Mouse (Mus musculus) CD4-positive helper T cell, adult 2 months (primary cell): Measurements from ENCODE around the gene H2-Aa.

Experiments
- DNase-seq: peaks from one replicate; pipeline ENCODE4 v3.0.0-alpha.2; 2012; ENCODE audit warnings: low read depth, missing footprints, low spot score

Gene H2-Aa

GRCm38 (mm10) chr17:34263811-34264371, 23.7 kb downstream of the H2-Aa start:
- peak; percentile 41 for DNase-seq

DNA sequence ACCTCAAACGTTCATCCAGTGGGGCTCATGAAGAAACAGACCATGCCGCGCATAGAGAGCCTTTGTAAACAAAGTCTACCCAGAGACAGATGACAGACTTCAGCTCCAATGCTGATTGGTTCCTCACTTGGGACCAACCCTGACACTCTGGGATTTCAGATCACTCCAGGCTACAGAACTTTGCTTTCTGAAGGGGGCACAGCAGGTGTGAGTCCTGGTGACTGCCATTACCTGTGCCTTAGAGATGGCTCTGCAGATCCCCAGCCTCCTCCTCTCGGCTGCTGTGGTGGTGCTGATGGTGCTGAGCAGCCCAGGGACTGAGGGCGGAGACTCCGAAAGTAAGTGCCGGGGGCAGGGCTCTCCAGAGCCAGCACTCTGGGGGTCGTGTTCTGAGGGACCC, 24.6 kb downstream of the H2-Aa start:
- DNase-seq, result peak; percentile 86

GRCm38 (mm10) chr17:34261502-34261901, 26.1 kb downstream of the H2-Aa start:
- DNase-seq, result peak; percentile 86

- DNase-seq, result no peak
These were observed 27.1 kb downstream of the H2-Aa start for GRCm38 (mm10) chr17:34260551-34260950.

DNA sequence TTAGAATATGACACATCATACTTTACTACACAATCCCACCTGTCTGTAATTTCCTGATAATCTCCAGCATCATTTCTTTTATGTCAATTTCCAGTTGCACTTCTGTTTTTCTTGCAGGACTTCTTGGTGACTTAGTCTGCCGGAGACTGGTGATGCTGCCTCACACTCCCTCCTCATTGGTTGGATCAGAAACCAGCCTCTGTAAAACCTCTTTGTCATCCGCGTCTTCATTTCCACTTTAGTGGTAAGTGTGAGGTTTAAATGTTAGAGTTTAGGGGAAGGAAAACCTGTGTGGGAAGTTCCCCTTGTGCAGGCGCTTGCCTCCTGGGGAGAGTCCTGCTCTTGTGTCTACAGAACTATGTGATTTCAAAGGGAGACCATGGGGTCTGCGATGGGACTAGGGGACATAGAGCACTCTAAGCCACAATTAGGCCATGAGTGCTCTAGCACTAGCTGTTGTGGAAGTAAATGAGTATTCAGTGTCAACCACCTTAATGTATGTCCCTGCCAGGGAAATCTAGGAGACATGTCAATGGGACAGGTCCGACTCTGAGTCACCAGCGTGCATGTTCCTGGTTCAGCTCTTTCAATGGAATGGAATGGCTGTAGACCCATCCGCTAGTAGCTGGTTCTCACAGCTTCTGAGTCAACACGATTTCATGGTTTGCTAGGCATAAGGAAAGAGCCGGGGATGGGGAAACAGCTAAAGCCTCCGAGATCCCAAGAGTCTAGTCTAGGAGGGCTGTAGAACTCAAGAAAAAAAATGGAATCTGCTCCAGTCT, 29.8 kb downstream of the H2-Aa start, which contains the start of gene H2-Ab1:
TSS of gene H2-Ab1 (plus strand) at position 96 of the 782 bp plus-strand sequence.
- DNase-seq, result peak; percentile 85

- no peak for DNase-seq
These were observed 31.1 kb downstream of the H2-Aa start for GRCm38 (mm10) chr17:34256501-34256900.

- DNase-seq, result no peak
These were observed 36.0 kb downstream of the H2-Aa start for GRCm38 (mm10) chr17:34251666-34252065.

DNA sequence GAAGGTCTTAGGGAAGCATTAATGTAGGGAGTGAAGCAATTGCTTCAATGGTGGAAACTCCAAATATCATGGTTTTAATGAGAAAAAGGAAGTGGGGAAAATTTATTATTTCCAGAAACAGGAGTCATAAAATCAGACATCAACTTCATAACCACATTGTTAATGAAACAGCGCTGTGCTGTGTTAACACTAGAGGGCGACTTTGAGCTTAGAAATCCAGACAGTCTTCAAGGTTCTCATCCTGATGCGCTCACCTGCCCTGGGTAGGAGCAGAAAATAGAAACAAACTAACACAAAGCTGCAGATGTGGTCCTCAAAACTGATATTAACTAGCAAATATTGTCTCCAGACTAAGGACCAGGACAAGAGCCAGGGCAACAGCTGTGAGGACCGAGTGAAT, 37.7 kb downstream of the H2-Aa start:
- DNase-seq, result peak; percentile 75

- no peak for DNase-seq
These were observed 38.3 kb downstream of the H2-Aa start for GRCm38 (mm10) chr17:34249361-34249760.

DNA sequence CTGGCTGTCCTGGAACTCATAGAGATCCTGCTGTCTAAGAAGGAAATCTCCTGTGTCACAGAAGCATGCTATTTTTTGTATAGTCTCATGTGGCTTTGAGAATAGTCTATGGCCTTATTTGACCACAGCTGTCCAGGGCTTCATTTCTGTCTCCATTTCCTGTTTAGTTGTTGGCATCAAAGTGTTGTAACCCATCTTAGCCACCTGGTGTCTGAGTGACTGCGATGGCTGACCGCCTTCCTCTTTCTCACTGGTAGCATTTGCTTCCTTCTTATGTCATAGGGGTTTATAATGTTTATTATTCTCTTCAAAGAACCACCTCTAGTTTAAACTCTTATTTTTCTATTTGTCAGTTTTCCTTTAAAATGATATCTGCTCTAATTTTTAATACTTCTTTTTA, 38.9 kb downstream of the H2-Aa start:
- DNase-seq, result no peak

DNA sequence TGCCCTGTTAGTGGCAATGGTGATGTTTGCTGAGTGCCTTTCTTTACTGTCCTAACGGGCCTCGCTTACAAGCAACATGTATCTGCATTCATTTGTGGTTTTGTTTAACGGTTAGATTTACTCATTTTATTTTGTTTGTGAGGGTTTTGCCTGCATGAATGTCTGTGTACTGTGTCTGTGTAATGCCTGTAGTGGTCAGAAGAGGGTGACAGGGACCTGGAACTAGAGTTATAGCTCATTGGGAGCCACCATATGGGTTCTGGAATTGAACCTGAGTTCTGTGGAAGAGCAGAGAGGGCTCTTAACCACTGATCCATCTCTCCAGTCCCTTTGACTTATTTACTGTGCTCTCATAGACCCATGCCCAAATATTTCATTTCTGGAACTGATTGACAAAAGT, 40.6 kb downstream of the H2-Aa start:
- DNase-seq, result no peak

- DNase-seq, result no peak
These were observed 43.0 kb downstream of the H2-Aa start for GRCm38 (mm10) chr17:34244656-34245055.

DNA sequence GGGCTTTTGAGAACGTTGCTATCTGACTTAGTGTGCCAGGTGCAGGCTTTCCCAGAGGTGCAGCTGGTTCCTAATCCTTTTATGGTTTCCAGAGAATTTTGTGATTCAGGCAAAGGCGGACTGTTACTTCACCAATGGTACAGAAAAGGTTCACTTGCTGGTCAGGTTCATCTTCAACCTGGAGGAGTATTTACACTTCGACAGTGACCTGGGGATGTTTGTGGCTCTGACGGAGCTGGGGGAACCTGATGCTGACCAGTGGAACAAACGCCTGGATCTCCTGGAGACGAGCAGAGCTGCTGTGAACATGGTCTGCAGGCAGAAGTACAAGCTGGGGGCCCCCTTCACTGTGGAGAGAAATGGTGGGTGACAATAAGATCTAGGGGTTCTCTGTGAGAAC, 46.7 kb downstream of the H2-Aa start:
- DNase-seq, result no peak

DNA sequence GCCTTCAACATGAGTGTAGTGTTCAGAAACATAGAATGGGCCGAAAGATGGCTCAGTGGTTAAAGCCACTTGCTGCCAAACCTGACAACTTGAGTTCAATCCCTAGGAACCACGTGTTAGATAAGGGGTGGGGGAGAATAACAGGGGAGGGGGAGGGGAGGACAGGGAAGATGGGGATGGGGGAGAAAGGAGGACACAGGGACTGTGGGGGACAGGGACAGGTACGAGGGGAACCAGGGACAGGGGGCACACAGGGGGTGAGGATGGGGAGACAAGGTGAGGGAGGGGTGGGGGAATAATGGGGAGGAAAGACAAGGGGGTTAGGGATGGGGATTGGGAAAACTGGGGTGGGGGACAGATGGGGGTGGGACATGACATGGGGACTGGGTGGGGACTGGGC, 47.3 kb downstream of the H2-Aa start:
- no peak for DNase-seq

GRCm38 (mm10) chr17:34239601-34240041, 48.0 kb downstream of the H2-Aa start:
- DNase-seq, result peak; percentile 53

GRCm38 (mm10) chr17:34238706-34239105, 48.9 kb downstream of the H2-Aa start, which contains the start of gene H2-Ob:
H2-Ob (plus strand) TSS chr17:34238903.
- peak; percentile 86 for DNase-seq

GRCm38 (mm10) chr17:34237741-34238140, 49.9 kb downstream of the H2-Aa start:
- DNase-seq, result no peak

- DNase-seq, result no peak
These were observed 50.9 kb downstream of the H2-Aa start for GRCm38 (mm10) chr17:34236691-34237090.

- DNase-seq, result peak; percentile 93
These were observed 52.7 kb downstream of the H2-Aa start for GRCm38 (mm10) chr17:34234926-34235325.
